Mouse (Mus musculus) ES-E14 (cell line): ENCODE measurements around the gene Hs2st1.

ENCODE experiments used
- HCFC1 ChIP-seq: IDR thresholded peaks from 2 replicates; pipeline ENCODE4 v1.6.1; 2012; ENCODE audit warnings: low read length, inconsistent platforms, borderline replicate concordance; ENCODE audit not compliant: insufficient read depth
- MAFK ChIP-seq: IDR thresholded peaks from 2 replicates; pipeline ENCODE4 v1.6.1; 2014; ENCODE audit warnings: mild to moderate bottlenecking, low read depth, low read length, inconsistent platforms; ENCODE audit not compliant: insufficient read depth
- ZNF384 ChIP-seq: IDR thresholded peaks from 2 replicates; pipeline ENCODE4 v1.6.1; 2012; ENCODE audit warnings: low read depth, low read length, inconsistent platforms

GRCm38 (mm10) chr3:144478427-144478794 is 91.6 kb downstream of the Hs2st1 start:
- TF ChIP-seq HCFC1 (no peak), MAFK (no peak), ZNF384 (no peak)
